Mouse (Mus musculus): ENCODE results near the gene Olfr31.

The Olfr31 gene

GRCm38 (mm10) chr14:14322528-14322927 is at the start of gene Olfr31:
TSS of gene Olfr31 (plus strand) at chr14:14322828.
- DNase-seq = no peak

- DNase-seq = peak; percentile 52
These were observed 28.2 kb upstream of the Olfr31 start for GRCm38 (mm10) chr14:14294426-14294825.

DNA sequence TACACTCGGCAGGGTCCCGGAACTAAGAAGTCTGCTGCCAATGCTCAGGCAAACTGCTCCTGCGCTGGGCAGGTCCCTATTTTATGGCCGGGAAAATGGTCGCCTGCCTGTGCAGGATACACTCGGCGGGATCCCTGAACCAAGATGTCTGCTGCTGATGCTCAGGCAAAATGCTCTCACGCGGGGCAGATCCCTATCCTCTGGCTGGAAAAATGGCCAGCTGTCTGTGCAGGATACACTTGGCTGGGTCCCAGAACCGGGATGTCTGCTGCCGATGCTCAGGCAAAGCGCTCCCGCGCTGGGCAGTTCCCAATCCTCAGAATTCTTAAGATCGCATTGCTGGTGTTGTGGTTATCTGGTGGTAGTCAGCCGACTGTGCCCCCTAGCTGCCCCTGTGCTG is 13.7 kb upstream of the Olfr31 start:
- peak; percentile 56 for DNase-seq

DNA sequence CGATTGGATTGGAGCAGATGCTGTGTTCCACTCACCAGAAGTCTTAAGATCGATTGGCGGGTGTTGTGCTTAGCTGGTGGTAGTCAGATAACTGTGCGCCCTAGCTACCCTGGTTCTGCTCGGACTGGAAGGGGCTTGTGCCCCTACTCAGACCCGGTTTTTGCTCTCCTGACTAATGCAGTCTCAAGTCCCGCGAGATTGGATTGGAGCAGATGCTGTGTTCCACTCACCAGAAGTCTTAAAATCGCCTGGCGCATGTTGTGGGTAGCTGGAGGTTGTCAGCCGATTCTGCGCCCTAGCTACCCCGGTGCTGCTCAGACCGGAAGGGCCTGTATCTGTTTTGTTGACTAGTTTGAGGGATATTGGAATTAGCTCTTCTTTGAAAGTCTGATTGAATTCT is 13.2 kb upstream of the Olfr31 start:
- no peak for DNase-seq

- DNase-seq = peak; percentile 86
These were observed 22.7 kb downstream of the Olfr31 start for GRCm38 (mm10) chr14:14345113-14345871.

- DNase-seq = peak; percentile 53
These were observed 23.6 kb downstream of the Olfr31 start, which contains the start of gene Il3ra for GRCm38 (mm10) chr14:14345948-14346812. TSS of gene Il3ra (plus strand) at chr14:14346275.

DNA sequence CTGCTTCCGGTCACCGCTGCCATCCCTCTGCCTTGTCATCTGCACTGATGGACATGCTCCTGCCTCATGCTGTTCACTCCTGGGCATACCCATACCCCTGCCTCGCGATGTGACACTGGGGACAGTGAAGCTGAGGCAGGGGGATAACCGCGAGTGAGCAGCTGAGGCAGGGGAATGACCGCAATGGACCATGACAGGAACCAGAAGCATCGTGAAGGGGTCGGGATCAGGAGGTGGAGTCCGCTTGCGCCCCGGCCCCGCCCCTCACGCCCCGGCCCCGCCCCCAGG is 24.1 kb downstream of the Olfr31 start:
- no peak for DNase-seq

GRCm38 (mm10) chr14:14347151-14347835 is 24.7 kb downstream of the Olfr31 start:
- DNase-seq = peak; percentile 35

DNA sequence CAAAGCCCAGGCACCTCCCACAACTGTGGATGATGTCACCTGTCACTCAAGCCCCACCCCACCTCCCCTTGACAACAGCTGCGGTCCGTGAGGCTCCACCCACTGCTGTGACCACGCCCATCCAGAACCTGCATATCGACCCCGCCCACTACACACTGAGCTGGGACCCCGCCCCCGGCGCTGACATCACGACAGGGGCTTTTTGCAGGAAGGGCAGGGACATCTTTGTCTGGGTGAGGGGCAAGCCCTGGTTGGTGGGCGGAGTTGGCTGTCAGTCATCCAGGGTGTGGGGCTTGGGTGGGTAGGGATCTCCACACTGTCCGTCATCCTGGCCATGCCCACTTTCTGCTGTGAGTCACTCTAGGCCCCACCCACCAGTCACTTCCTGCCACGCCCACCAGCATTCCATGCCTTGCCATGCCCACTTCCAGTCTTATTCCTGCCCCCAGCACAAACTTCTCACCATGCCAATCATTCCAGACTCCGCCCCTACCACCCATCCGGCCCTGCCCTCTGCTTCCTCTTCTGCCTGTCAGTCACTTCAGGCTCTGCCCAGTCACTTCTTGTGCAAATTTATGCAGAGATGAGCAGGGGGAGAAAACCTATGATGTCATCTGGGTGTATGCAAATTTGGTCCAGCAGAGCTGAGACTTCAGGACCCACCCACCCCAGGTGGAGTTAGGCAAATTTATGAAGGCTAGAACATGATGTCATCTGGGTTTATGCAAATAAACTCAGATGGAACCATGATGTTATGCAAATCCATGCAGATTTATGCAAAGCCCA is 25.4 kb downstream of the Olfr31 start:
- DNase-seq = peak; percentile 24

DNA sequence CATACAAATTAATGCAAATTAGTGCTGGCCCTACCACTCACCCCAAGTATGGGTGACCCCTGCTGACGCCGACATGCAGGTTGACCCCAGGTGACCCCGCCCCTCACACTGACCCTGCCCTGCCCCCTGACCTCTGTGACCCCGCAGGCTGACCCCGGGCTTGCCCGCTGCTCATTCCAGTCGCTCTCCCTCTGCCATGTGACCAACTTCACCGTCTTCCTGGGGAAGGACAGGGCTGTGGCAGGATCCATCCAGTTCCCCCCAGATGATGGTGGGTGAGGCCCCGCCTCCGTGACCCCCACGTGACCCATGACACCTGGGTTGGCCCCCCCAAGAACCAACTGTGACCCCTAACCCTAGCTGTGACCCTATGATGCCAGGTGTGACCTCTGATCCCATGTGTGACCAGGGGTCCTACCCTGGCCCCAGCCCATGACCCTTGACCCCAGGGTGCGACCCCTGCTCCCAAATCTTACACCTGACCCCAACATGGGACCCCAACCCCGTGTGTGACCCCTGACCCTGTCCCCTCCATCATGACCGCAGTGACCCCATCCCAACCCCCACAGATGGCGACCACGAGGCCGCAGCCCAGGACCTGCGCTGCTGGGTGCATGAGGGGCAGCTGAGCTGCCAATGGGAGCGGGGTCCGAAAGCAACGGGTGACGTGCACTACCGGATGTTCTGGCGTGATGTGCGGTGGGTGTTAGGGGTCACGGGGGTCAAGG is 26.2 kb downstream of the Olfr31 start:
- peak; percentile 12 for DNase-seq

DNA sequence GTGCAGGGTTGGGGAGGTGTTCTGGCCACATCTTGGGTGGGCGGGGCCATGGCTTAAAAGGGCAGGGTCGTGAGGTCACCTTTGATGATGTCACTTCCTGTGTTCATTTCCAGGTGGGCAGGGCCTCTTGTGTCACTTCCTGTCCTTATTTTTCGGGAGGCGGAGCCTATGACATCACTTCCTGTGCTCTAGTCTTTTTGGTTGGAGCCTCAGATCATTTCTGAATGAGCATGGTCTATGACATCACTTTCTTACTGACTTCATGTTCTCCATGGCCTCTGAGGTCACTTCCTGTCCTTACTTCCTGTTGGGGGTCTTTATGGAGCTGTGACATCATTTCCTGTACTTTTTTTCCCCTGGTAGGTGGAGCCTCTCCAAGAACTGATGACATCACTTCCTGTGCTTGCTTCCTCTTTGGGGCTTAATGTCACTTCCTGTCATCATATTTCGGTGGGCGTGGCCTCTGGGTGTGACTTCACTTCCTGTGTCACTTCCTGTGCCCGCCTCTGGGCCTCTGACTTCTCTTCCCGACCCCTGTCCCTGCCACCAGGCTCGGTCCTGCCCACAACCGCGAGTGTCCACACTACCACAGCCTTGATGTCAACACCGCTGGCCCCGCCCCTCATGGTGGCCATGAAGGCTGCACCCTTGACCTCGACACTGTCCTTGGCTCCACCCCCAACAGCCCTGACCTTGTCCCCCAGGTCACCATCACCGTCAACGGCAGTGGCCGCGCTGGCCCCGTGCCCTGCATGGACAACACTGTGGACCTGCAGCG is 27.0 kb downstream of the Olfr31 start:
- peak; percentile 8 for DNase-seq

DNA sequence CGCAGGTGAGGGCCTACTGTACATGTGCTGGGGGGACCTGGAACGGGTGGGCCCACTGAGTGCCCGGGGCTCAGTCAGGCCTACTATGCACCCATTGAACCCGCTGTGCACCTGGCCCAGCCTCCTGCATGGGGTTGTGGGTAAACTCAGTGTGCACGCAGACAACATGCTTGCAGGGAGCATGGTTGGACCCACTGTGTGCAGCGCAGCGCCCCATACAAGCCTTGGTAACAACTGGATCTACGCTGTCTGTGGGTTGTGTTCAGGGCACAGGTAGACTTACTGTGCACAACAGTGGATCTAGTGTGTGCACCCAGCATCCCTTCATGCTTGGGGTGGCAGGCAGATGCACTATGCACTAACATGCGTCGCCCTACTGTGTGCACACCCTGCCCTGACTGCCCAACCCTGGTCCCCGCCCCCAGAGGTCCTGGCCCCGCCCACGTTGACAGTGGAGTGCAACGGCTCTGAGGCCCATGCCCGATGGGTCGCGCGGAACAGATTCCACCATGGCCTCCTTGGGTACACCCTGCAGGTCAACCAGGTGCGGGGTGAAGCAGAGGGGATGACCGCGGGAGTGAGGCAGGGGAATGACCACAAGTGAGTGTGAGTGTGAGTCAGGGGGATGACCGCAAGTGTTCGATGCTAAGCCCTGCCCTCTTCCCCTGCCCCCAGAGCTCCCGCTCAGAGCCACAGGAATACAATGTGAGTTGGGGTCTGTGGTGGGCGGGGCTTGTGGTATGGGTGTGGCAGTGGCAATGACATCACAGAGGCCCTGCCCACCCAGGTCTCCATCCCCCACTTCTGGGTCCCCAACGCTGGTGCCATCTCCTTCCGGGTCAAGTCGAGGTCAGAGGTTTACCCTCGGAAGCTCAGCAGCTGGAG is 27.9 kb downstream of the Olfr31 start:
- peak; percentile 3 for DNase-seq

DNA sequence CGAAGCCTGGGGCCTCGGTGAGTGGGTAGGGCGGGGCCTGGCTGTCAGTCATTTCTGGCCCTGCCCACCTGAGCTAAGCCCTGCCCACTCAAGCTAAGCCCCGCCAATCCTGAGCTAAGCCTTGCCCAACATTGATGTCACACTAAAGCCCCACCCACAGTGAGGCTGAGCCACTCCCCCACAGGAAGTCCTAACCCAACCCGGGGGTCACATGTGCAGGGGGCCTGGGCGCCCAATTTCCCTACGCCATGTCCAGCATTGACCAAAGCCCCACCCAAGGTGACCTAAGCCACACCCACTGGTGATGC is 28.5 kb downstream of the Olfr31 start:
- DNase-seq = no peak

GRCm38 (mm10) chr14:14351721-14352590 is 29.3 kb downstream of the Olfr31 start:
- no peak for DNase-seq

DNA sequence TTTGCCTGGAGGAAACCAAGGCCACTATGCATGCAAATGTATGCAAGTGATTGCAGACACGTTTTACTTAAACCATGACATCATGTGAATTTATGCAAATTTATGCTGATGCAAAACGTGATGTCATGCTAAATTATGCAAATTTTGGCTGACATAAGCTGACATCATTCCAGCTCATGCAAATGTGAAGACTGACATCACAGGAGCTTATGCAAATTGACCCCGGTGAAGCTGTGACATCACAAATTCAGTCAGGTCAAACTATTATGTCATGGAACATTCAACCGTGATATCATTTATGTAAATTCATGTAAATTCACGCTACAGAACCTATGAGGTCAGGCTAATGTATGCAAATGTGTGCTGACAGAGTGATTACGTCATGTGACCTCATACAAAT is 30.0 kb downstream of the Olfr31 start:
- DNase-seq = no peak

GRCm38 (mm10) chr14:14353081-14353732 is 30.6 kb downstream of the Olfr31 start:
- DNase-seq = no peak

- DNase-seq = no peak
These were observed 31.3 kb downstream of the Olfr31 start for GRCm38 (mm10) chr14:14353740-14354510.

Data from cerebellum, adult 8-10 months (tissue).